Mouse (Mus musculus): ENCODE data around the gene Prss57. TPM values are rescaled to one million over a fixed set of nuclear protein-coding genes. Genes with fewer than 3 reads are reported as not detected.

The Prss57 gene
- polyA plus RNA-seq, 1 experiment from 2014 or later = 1.4 TPM

DNA sequence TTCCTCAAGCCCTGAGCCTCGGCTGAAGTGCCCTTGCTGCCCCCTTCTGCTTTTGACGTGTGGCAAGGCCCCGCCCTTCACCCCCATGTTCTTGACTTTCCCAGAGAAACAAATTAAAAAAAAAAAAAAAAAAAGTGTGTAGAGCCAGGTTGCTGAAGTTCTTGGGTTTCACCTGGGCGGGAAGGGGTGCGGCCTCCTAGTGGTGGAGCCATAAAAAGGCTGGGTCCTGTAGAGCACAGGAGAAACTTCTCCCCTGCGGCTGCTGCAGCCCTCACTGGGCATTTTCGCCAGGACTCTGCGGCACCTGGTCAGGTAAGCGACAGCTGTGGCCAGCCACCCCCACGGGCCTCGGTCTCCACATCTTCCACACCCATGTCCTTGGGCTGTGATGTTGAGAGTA lies 30.0 kb upstream of the Prss57 start, which contains the start of gene Misp:
Gene Misp (plus strand): TSS at position 208 of the 400 bp plus-strand sequence.
- H3K36me3 ChIP-seq = peaks cover 5% of the 10 kb centered on the region; the same call in 1 of the 2 replicates
- WGBS (ENCODE audit: insufficient replicate concordance) = 55% methylated on average over 11 of the region's 11 CpGs
- no peaks in the 10 kb centered on the region for H3K27me3 ChIP-seq (replicated peaks)
- no peak within 1 kb of the TSS for H3K9ac ChIP-seq
- H3K27ac ChIP-seq = no peak within 1 kb of the TSS
- H3K4me1 ChIP-seq = peaks cover 29% of the 10 kb centered on the region
- no peak within 1 kb of the TSS for H3K4me2 ChIP-seq
- no peak for ATAC-seq
- no peaks in the 10 kb centered on the region for H3K9me3 ChIP-seq (replicated peaks)
- H3K4me3 ChIP-seq = no peak within 1 kb of the TSS

DNA sequence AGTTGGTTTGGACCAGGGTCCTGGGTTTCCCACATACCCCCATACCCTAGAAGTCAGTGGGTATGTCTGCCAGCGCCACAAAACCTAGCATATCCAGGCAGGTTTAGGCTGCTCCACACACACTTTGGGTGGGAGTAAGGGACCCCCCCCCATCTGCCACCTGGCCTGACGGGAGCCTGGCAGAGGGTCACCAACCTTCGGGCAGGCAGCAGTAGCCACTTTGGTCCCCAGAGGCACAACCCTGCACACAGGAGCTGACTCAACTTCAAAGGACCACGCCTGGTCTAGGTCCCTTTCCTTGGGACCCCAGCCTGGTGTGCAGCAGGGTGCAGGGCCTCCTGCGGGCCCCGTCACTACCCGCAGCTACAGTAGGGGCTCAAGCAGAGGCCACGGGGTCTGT lies 29.5 kb upstream of the Prss57 start:
- no peaks in the 10 kb centered on the region for H3K9me3 ChIP-seq (replicated peaks)
- H3K4me2 ChIP-seq = no peak overlapping the region
- ATAC-seq = no peak
- 64% methylated on average over 8 of the region's 8 CpGs for WGBS (ENCODE audit: insufficient replicate concordance)
- no peak overlapping the region for H3K27ac ChIP-seq
- peaks cover 5% of the 10 kb centered on the region; the same call in 1 of the 2 replicates for H3K36me3 ChIP-seq
- H3K9ac ChIP-seq = no peak overlapping the region
- no peak overlapping the region for H3K4me3 ChIP-seq
- peaks cover 29% of the 10 kb centered on the region for H3K4me1 ChIP-seq
- no peaks in the 10 kb centered on the region for H3K27me3 ChIP-seq (replicated peaks)

DNA sequence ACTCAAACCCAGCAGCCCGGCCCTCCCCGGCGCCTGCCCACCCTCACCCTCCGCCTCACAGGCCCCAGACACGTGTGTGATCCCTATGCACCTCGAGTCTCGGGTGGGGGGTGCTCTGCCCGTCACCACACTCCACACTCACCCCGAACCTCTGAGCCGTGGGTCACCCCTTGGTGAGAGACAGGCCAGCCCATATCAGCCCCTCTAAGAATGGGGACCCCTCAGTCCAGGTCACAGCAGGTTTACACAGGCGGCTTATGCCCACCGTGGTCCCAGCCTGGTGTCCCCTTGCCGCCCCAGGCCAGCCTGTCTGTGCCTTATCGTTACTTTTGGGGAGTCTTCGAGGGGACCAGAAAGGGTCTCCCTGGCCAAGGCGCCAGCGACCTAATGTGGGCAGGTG lies 28.8 kb upstream of the Prss57 start:
- H3K9me3 ChIP-seq (replicated peaks) = no peaks in the 10 kb centered on the region
- WGBS (ENCODE audit: insufficient replicate concordance) = 72% methylated on average over 17 of the region's 17 CpGs

DNA sequence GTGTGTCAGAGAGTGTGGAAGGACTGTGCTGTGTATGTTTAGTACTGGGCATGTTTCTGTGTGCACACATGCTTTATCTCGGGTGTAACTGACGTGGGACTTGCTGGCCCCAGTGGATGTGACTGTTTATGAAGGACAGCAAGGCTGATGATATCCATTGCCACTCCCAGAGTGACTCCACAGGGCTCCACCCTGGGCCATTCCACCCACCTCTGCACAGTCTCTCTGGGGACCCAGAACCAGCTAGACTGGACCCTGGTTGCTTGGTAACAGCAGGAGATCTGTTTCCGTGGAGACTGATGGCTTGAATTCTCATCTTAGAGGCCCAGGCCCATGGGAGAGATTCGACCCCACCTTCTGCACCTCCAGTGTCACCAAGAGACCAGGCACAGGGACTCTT lies 27.5 kb upstream of the Prss57 start:
- Histone ChIP-seq H3K4me2 (no peak overlapping the region), H3K9me3 (replicated peaks) (no peaks in the 10 kb centered on the region), H3K9ac (no peak overlapping the region), H3K4me3 (no peak overlapping the region), H3K4me1 (peaks cover 16% of the 10 kb centered on the region), H3K27ac (no peak overlapping the region), H3K36me3 (peaks cover 5% of the 10 kb centered on the region; the same call in 1 of the 2 replicates), H3K27me3 (replicated peaks) (no peaks in the 10 kb centered on the region)
- 49% methylated on average over 4 of the region's 4 CpGs for WGBS (ENCODE audit: insufficient replicate concordance)
- no peak for ATAC-seq

More for the DNA sequence above, 28.8 kb upstream of the Prss57 start:
- ATAC-seq = no peak
- no peak overlapping the region for H3K27ac ChIP-seq
- H3K4me2 ChIP-seq = no peak overlapping the region
- H3K4me1 ChIP-seq = peaks cover 26% of the 10 kb centered on the region
- peaks cover 5% of the 10 kb centered on the region; the same call in 1 of the 2 replicates for H3K36me3 ChIP-seq
- H3K9ac ChIP-seq = no peak overlapping the region
- H3K4me3 ChIP-seq = no peak overlapping the region
- no peaks in the 10 kb centered on the region for H3K27me3 ChIP-seq (replicated peaks)

DNA sequence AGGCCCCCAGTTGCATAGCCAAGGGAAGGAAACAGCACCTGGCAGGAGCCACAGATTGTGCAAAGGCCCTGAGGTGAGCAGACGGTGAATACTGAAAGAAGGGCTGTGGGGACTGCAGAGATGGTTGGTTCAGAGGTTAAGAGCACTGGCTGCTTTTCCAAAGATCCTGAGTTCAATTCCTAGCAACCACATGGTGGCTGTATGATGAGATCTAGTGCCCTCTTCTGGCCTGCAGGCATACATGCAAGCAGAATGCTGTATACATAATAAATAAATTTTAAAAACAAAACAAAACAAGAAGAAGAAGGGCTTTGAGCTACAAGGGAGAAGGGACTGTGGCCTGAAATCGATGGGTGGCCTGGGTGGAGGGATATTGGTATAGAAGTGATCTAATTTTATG lies 26.4 kb upstream of the Prss57 start:
- Histone ChIP-seq H3K4me2 (no peak overlapping the region), H3K4me1 (peaks cover 5% of the 10 kb centered on the region), H3K36me3 (peaks cover 5% of the 10 kb centered on the region; the same call in 1 of the 2 replicates), H3K9ac (no peak overlapping the region), H3K4me3 (no peak overlapping the region), H3K27ac (no peak overlapping the region), H3K9me3 (replicated peaks) (no peaks in the 10 kb centered on the region), H3K27me3 (replicated peaks) (no peaks in the 10 kb centered on the region)
- no peak for ATAC-seq
- WGBS (ENCODE audit: insufficient replicate concordance) = 43% methylated on average over 2 of the region's 2 CpGs

- H3K9ac ChIP-seq = no peak overlapping the region
- H3K27me3 ChIP-seq (replicated peaks) = no peaks in the 10 kb centered on the region
- H3K4me2 ChIP-seq = no peak overlapping the region
- 79% methylated on average over 12 of the region's 12 CpGs for WGBS (ENCODE audit: insufficient replicate concordance)
- peaks cover 5% of the 10 kb centered on the region; the same call in 1 of the 2 replicates for H3K36me3 ChIP-seq
- ATAC-seq = no peak
- no peak overlapping the region for H3K4me3 ChIP-seq
- H3K27ac ChIP-seq = no peak overlapping the region
- peaks cover 4% of the 10 kb centered on the region; the same call in 1 of the 2 replicates for H3K4me1 ChIP-seq
- no peaks in the 10 kb centered on the region for H3K9me3 ChIP-seq (replicated peaks)
These were observed 25.1 kb upstream of the Prss57 start for GRCm38 (mm10) chr10:79815671-79816494.

- Histone ChIP-seq H3K9ac (no peak overlapping the region), H3K36me3 (peaks cover under 1% of the 10 kb centered on the region; the same call in 1 of the 2 replicates), H3K27ac (no peak overlapping the region), H3K4me3 (no peak overlapping the region), H3K4me1 (peaks cover 4% of the 10 kb centered on the region; the same call in 1 of the 2 replicates), H3K9me3 (replicated peaks) (no peaks in the 10 kb centered on the region), H3K4me2 (no peak overlapping the region), H3K27me3 (replicated peaks) (no peaks in the 10 kb centered on the region)
- 64% methylated on average over 5 of the region's 5 CpGs for WGBS (ENCODE audit: insufficient replicate concordance)
- ATAC-seq = no peak
These were observed 23.6 kb upstream of the Prss57 start for GRCm38 (mm10) chr10:79814271-79814842.

DNA sequence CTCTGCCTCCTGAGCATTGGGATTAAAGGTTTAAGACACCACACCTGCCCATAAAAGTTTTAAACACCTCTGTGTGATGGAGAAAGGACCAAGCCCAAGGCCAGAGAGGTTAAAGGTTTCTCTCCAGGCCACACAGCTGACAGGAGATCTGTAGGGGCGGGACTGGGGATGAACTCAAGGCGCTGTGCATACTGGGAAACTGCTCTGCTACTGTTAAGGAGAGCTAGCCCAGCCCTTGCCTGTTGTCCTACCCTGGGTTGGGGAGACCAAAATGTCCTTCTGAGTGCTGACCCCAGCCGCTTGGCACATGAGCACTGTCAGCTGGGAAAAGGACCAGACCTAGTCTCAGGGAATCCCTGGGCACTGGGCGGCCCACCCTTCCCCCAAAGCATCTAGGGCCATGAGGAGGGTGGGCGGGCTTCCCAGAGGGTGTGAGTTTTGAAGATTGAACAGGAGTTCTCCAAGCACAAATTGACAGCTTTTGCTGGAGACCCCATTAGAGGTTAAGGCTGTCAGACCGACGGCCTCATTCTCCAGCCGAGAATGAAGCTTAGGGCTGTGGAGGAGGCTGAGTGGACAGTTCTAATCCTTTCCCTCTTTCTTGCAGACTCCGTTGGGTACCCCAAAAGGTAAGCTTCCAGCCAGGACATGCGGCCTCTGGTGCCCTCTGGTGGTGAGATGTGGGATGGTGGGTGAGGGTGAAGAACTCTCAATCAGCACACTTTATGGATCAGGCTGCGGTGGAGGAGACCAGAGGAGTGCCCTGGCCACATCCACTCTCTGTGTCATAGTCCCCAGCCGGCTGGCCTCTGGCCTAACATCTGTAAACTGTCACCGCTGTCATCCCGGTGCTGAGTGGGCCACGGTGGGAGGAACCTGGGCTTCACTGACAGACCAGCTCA lies 21.2 kb upstream of the Prss57 start:
- H3K27me3 ChIP-seq (replicated peaks) = no peaks in the 10 kb centered on the region
- H3K4me3 ChIP-seq = no peak overlapping the region
- H3K36me3 ChIP-seq = no peaks in the 10 kb centered on the region
- 21% methylated on average over 15 of the region's 15 CpGs for WGBS (ENCODE audit: insufficient replicate concordance)
- H3K4me1 ChIP-seq = peaks cover 16% of the 10 kb centered on the region
- H3K9me3 ChIP-seq (replicated peaks) = no peaks in the 10 kb centered on the region
- 0 out of 2 replicates have a peak, but pooled peaks have one; percentile 21 for ATAC-seq
- no peak overlapping the region for H3K4me2 ChIP-seq
- no peak overlapping the region for H3K9ac ChIP-seq
- H3K27ac ChIP-seq = no peak overlapping the region

GRCm38 (mm10) chr10:79808728-79809127 lies 18.0 kb upstream of the Prss57 start:
- no peak for ATAC-seq
- WGBS (ENCODE audit: insufficient replicate concordance) = 78% methylated on average over 11 of the region's 11 CpGs
- Histone ChIP-seq H3K27me3 (replicated peaks) (peaks cover under 1% of the 10 kb centered on the region; the same call in 1 of the 2 replicates), H3K4me3 (no peak overlapping the region), H3K9me3 (replicated peaks) (no peaks in the 10 kb centered on the region), H3K27ac (0 out of 2 replicates have a peak overlapping the region, but pooled peaks have one; percentile 21), H3K4me1 (peaks cover 47% of the 10 kb centered on the region), H3K4me2 (no peak overlapping the region), H3K36me3 (no peaks in the 10 kb centered on the region), H3K9ac (no peak overlapping the region)

DNA sequence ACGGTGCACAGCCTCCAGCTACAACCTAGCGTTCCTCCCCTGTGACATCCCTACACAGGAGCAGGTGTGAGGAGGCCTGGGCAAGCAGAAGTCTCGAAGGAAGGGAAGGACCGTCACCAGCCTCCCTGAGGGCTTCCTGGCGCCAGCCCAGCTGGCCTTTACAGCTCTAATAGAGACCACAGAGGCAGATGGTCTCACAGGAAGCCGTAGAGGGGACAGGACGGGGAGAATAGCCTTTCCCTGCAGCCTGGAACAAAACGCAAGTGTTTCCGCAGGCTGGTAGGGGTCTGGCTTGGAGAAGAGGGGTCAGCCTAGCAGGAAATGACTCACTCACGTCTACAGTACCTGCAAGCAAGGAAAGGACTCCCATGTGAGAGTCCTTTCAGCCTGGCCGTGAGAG lies 17.1 kb upstream of the Prss57 start:
- no peak for ATAC-seq

DNA sequence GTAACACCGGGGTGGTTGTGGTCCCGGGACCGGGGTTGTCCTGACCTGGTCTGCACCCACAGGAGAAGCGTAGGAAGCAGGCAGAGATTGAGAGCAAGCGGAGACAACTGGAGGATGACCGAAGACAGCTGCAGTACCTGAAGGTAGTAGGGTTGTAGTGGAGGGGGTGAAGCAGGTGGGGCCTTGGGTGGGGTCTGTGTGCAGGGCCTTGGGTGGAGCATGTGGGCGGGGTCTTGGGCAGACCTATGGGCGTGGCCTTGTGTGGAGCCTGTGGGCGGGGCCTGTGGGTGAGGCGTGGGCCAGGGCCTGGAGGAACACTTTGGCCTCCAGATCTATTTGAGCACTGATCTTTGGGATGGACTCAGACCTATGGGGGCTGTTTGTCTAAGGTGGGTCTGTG lies 16.2 kb upstream of the Prss57 start:
- WGBS (ENCODE audit: insufficient replicate concordance) = 61% methylated on average over 10 of the region's 10 CpGs
- H3K9me3 ChIP-seq (replicated peaks) = no peaks in the 10 kb centered on the region
- H3K9ac ChIP-seq = no peak overlapping the region
- H3K4me3 ChIP-seq = no peak overlapping the region
- H3K27me3 ChIP-seq (replicated peaks) = peaks cover 5% of the 10 kb centered on the region; the same call in 1 of the 2 replicates
- peaks cover 64% of the 10 kb centered on the region for H3K4me1 ChIP-seq
- H3K27ac ChIP-seq = no peak overlapping the region
- peak; percentile 4; the same call in 1 of the 2 replicates for ATAC-seq
- H3K36me3 ChIP-seq = no peaks in the 10 kb centered on the region
- H3K4me2 ChIP-seq = peak overlapping the region; percentile 13

More for the DNA sequence above, 17.1 kb upstream of the Prss57 start:
- 62% methylated on average over 11 of the region's 11 CpGs for WGBS (ENCODE audit: insufficient replicate concordance)
- Histone ChIP-seq H3K36me3 (no peaks in the 10 kb centered on the region), H3K4me2 (no peak overlapping the region), H3K9me3 (replicated peaks) (no peaks in the 10 kb centered on the region), H3K4me3 (no peak overlapping the region), H3K4me1 (peaks cover 55% of the 10 kb centered on the region), H3K9ac (no peak overlapping the region), H3K27me3 (replicated peaks) (peaks cover 5% of the 10 kb centered on the region; the same call in 1 of the 2 replicates), H3K27ac (no peak overlapping the region)

All from liver, embryonic 12.5 days (tissue).